Mouse (Mus musculus): ENCODE measurements at regions not wholly inside any gene's neighbourhood (a gene's known extent, or its start where the extent isn't known, plus 50 kb on each side); places are given as distances from the start of the nearest gene placed in this dataset.
A peak's percentile ranks its signal among the peaks of the same experiment; 100 is the strongest.

GRCm38 (mm10) chr15:62189565-62190181, 1266.9 kb upstream of the A1bg start:
- no peaks in the 10 kb centered on the region for H3K4me1 ChIP-seq (replicated peaks; ENCODE audit: control insufficient read depth, insufficient read depth, low read length)
- TF ChIP-seq POLR2A (IDR thresholded peaks at IDR 0.05; ENCODE audit: control insufficient read depth, extremely low read depth, insufficient read depth, low read length, poor library complexity) (no peak), CTCF (IDR thresholded peaks at IDR 0.05; ENCODE audit: borderline replicate concordance, control insufficient read depth, extremely low read depth, insufficient read depth, low read length, poor library complexity) (no peak)
- H3K27me3 ChIP-seq (ENCODE audit: control insufficient read depth, insufficient read depth, low read length) = no peaks in the 10 kb centered on the region
- H3K27ac ChIP-seq (ENCODE audit: control insufficient read depth, insufficient read depth, low read length) = no peak overlapping the region
- WGBS = 91% methylated on average over 14 of the region's 14 CpGs
- no peaks in the 10 kb centered on the region for H3K36me3 ChIP-seq (ENCODE audit: control insufficient read depth, insufficient read depth, low read length)
- H3K4me3 ChIP-seq (ENCODE audit: control insufficient read depth, insufficient read depth, low read length) = no peak overlapping the region
- no peak for DNase-seq

GRCm38 (mm10) chr15:62186548-62186947, 1263.7 kb upstream of the A1bg start:
- H3K27ac ChIP-seq (ENCODE audit: control insufficient read depth, insufficient read depth, low read length) = no peak overlapping the region
- H3K4me1 ChIP-seq (replicated peaks; ENCODE audit: control insufficient read depth, insufficient read depth, low read length) = peaks cover 4% of the 10 kb centered on the region
- H3K4me3 ChIP-seq (ENCODE audit: control insufficient read depth, insufficient read depth, low read length) = no peak overlapping the region
- DNase-seq = no peak
- TF ChIP-seq CTCF (IDR thresholded peaks at IDR 0.05; ENCODE audit: borderline replicate concordance, control insufficient read depth, extremely low read depth, insufficient read depth, low read length, poor library complexity) (no peak), POLR2A (IDR thresholded peaks at IDR 0.05; ENCODE audit: control insufficient read depth, extremely low read depth, insufficient read depth, low read length, poor library complexity) (no peak)
- 98% methylated on average over 11 of the region's 11 CpGs for WGBS
- no peaks in the 10 kb centered on the region for H3K36me3 ChIP-seq (ENCODE audit: control insufficient read depth, insufficient read depth, low read length)
- H3K27me3 ChIP-seq (ENCODE audit: control insufficient read depth, insufficient read depth, low read length) = no peaks in the 10 kb centered on the region

- TF ChIP-seq POLR2A (IDR thresholded peaks at IDR 0.05; ENCODE audit: control insufficient read depth, extremely low read depth, insufficient read depth, low read length, poor library complexity) = no peak
- H3K36me3 ChIP-seq (ENCODE audit: control insufficient read depth, insufficient read depth, low read length) = no peaks in the 10 kb centered on the region
- 100% methylated on average over 4 of the region's 4 CpGs for WGBS
- DNase-seq = no peak
- no peak overlapping the region for H3K4me3 ChIP-seq (ENCODE audit: control insufficient read depth, insufficient read depth, low read length)
- no peaks in the 10 kb centered on the region for H3K27me3 ChIP-seq (ENCODE audit: control insufficient read depth, insufficient read depth, low read length)
- no peak overlapping the region for H3K27ac ChIP-seq (ENCODE audit: control insufficient read depth, insufficient read depth, low read length)
- peaks cover 10% of the 10 kb centered on the region for H3K4me1 ChIP-seq (replicated peaks; ENCODE audit: control insufficient read depth, insufficient read depth, low read length)
Measured at GRCm38 (mm10) chr15:62183803-62184202, 1261.0 kb upstream of the A1bg start.

- Histone ChIP-seq H3K27me3 (ENCODE audit: control insufficient read depth, insufficient read depth, low read length) (no peaks in the 10 kb centered on the region), H3K4me3 (ENCODE audit: control insufficient read depth, insufficient read depth, low read length) (no peak overlapping the region), H3K27ac (ENCODE audit: control insufficient read depth, insufficient read depth, low read length) (peak overlapping the region; percentile 50; the same call in 1 of the 2 replicates), H3K36me3 (ENCODE audit: control insufficient read depth, insufficient read depth, low read length) (no peaks in the 10 kb centered on the region), H3K4me1 (replicated peaks; ENCODE audit: control insufficient read depth, insufficient read depth, low read length) (peaks cover 12% of the 10 kb centered on the region)
- peak; percentile 41 for DNase-seq
- 27% methylated on average over 2 of the region's 2 CpGs for WGBS
- TF ChIP-seq CTCF (IDR thresholded peaks at IDR 0.05; ENCODE audit: borderline replicate concordance, control insufficient read depth, extremely low read depth, insufficient read depth, low read length, poor library complexity) (no peak), POLR2A (IDR thresholded peaks at IDR 0.05; ENCODE audit: control insufficient read depth, extremely low read depth, insufficient read depth, low read length, poor library complexity) (no peak)
Measured at GRCm38 (mm10) chr15:62181454-62181910, 1258.7 kb upstream of the A1bg start.

GRCm38 (mm10) chr15:62180718-62181117, 1257.9 kb upstream of the A1bg start:
- WGBS = 93% methylated on average over 3 of the region's 3 CpGs
- Histone ChIP-seq H3K4me3 (ENCODE audit: control insufficient read depth, insufficient read depth, low read length) (no peak overlapping the region), H3K4me1 (replicated peaks; ENCODE audit: control insufficient read depth, insufficient read depth, low read length) (peaks cover 12% of the 10 kb centered on the region), H3K27me3 (ENCODE audit: control insufficient read depth, insufficient read depth, low read length) (no peaks in the 10 kb centered on the region), H3K36me3 (ENCODE audit: control insufficient read depth, insufficient read depth, low read length) (no peaks in the 10 kb centered on the region), H3K27ac (ENCODE audit: control insufficient read depth, insufficient read depth, low read length) (no peak overlapping the region)
- no peak for DNase-seq
- TF ChIP-seq CTCF (IDR thresholded peaks at IDR 0.05; ENCODE audit: borderline replicate concordance, control insufficient read depth, extremely low read depth, insufficient read depth, low read length, poor library complexity) = no peak
- TF ChIP-seq POLR2A (IDR thresholded peaks at IDR 0.05; ENCODE audit: control insufficient read depth, extremely low read depth, insufficient read depth, low read length, poor library complexity) = no peak

- H3K4me3 ChIP-seq (ENCODE audit: control insufficient read depth, insufficient read depth, low read length) = no peak overlapping the region
- H3K27me3 ChIP-seq (ENCODE audit: control insufficient read depth, insufficient read depth, low read length) = no peaks in the 10 kb centered on the region
- 97% methylated on average over 2 of the region's 2 CpGs for WGBS
- no peak overlapping the region for H3K27ac ChIP-seq (ENCODE audit: control insufficient read depth, insufficient read depth, low read length)
- H3K36me3 ChIP-seq (ENCODE audit: control insufficient read depth, insufficient read depth, low read length) = no peaks in the 10 kb centered on the region
- DNase-seq = no peak
- peaks cover 12% of the 10 kb centered on the region for H3K4me1 ChIP-seq (replicated peaks; ENCODE audit: control insufficient read depth, insufficient read depth, low read length)
- TF ChIP-seq POLR2A (IDR thresholded peaks at IDR 0.05; ENCODE audit: control insufficient read depth, extremely low read depth, insufficient read depth, low read length, poor library complexity) (no peak), CTCF (IDR thresholded peaks at IDR 0.05; ENCODE audit: borderline replicate concordance, control insufficient read depth, extremely low read depth, insufficient read depth, low read length, poor library complexity) (no peak)
Measured at GRCm38 (mm10) chr15:62179801-62180200, 1257.0 kb upstream of the A1bg start.

GRCm38 (mm10) chr15:62178568-62178967, 1255.8 kb upstream of the A1bg start:
- DNase-seq = no peak
- H3K4me3 ChIP-seq (ENCODE audit: control insufficient read depth, insufficient read depth, low read length) = no peak overlapping the region
- 94% methylated on average over 6 of the region's 6 CpGs for WGBS
- TF ChIP-seq CTCF (IDR thresholded peaks at IDR 0.05; ENCODE audit: borderline replicate concordance, control insufficient read depth, extremely low read depth, insufficient read depth, low read length, poor library complexity) (no peak), POLR2A (IDR thresholded peaks at IDR 0.05; ENCODE audit: control insufficient read depth, extremely low read depth, insufficient read depth, low read length, poor library complexity) (no peak)
- H3K4me1 ChIP-seq (replicated peaks; ENCODE audit: control insufficient read depth, insufficient read depth, low read length) = peaks cover 12% of the 10 kb centered on the region
- H3K36me3 ChIP-seq (ENCODE audit: control insufficient read depth, insufficient read depth, low read length) = no peaks in the 10 kb centered on the region
- no peaks in the 10 kb centered on the region for H3K27me3 ChIP-seq (ENCODE audit: control insufficient read depth, insufficient read depth, low read length)
- no peak overlapping the region for H3K27ac ChIP-seq (ENCODE audit: control insufficient read depth, insufficient read depth, low read length)
